Mouse (Mus musculus) intestine, embryonic 15.5 days (tissue): ENCODE measurements around the gene Dimt1. TPM values are rescaled to one million over a fixed set of nuclear protein-coding genes. Genes with fewer than 3 reads are reported as not detected.
A peak's percentile ranks its signal among the peaks of the same experiment; 100 is the strongest.
"Not testable (repeated sequence)": the region's sequence is repeated elsewhere in the genome, so short reads cannot be mapped to it uniquely, and the experiment has no call there.

Source experiments
- ATAC-seq: fragments of 200-750 bp; cut with Nextera tagmentation; 2 replicates; pipeline ENCODE4 v1.8.0; 2017; ENCODE audit warnings: moderate TSS enrichment, moderate library complexity
- H3K27ac ChIP-seq: fragments of 300-500 bp; sonication (generic); 2 replicates; pipeline ENCODE4 v1.5.1; 2015; ENCODE audit warnings: mild to moderate bottlenecking, inconsistent platforms
- H3K27me3 ChIP-seq: fragments of 300-500 bp; sonication (generic); replicated peaks from 2 replicates; pipeline ENCODE4 v1.6.1; 2015; ENCODE audit warnings: inconsistent platforms
- H3K36me3 ChIP-seq: fragments of 300-500 bp; sonication (generic); 2 replicates; pipeline ENCODE4 v1.6.1; 2015; ENCODE audit warnings: inconsistent platforms
- H3K4me1 ChIP-seq: fragments of 300-500 bp; sonication (generic); replicated peaks from 2 replicates; pipeline ENCODE4 v1.6.1; 2015; ENCODE audit warnings: inconsistent platforms
- H3K4me2 ChIP-seq: fragments of 300-500 bp; sonication (generic); replicated peaks from 2 replicates; pipeline ENCODE4 v1.6.1; 2015; ENCODE audit warnings: mild to moderate bottlenecking, inconsistent platforms
- H3K4me3 ChIP-seq: fragments of 300-500 bp; sonication (generic); replicated peaks from 2 replicates; pipeline ENCODE4 v1.5.1; 2015; ENCODE audit warnings: inconsistent platforms
- H3K9ac ChIP-seq: fragments of 300-500 bp; sonication (generic); 2 replicates; pipeline ENCODE4 v1.6.1; 2015; ENCODE audit warnings: inconsistent platforms
- H3K9me3 ChIP-seq: fragments of 300-500 bp; sonication (generic); 2 replicates; pipeline ENCODE4 v1.6.1; 2016; ENCODE audit warnings: inconsistent platforms
- WGBS: fragments of 180-500 bp; shearing (Covaris S2); methylation state at CpG from one replicate; pipeline ENCODE4 v1.1.7; 2015; 5-methylcytosine and 5-hydroxymethylcytosine counted together
- polyA plus RNA-seq: library from polyadenylated mRNA; unstranded; fragments of >200 nt; fragmentation: Nextera tagmentation; extraction: Ambion mirVana; gene quantifications from 2 replicates; pipeline ENCODE4 v1.2.1, GENCODE M21; 2015

Dimt1 gene
- polyA plus RNA-seq, result 32.8 and 38.8 TPM in 2 replicates

GRCm38 (mm10) chr13:106946594-106947540 lies at the start of gene Dimt1:
Dimt1 (plus strand) TSS chr13:106947127.
- Histone ChIP-seq H3K4me2 (peak within 1 kb of the TSS; percentile 70), H3K27ac (peak within 1 kb of the TSS; percentile 75), H3K36me3 (no peaks in the 10 kb centered on the region), H3K9ac (peak within 1 kb of the TSS; percentile 84), H3K27me3 (no peaks in the 10 kb centered on the region), H3K9me3 (no peaks in the 10 kb centered on the region), H3K4me1 (no peaks in the 10 kb centered on the region; the same call in 1 of the 2 replicates), H3K4me3 (peak within 1 kb of the TSS; percentile 86)
- WGBS, result under 1% methylated on average over 68 of the region's 68 CpGs
- ATAC-seq, result peak; percentile 100

GRCm38 (mm10) chr13:106904637-106905036 lies 42.3 kb upstream of the Dimt1 start:
- Histone ChIP-seq H3K27ac (no peak overlapping the region), H3K4me3 (no peak overlapping the region), H3K27me3 (no peaks in the 10 kb centered on the region), H3K9me3 (no peaks in the 10 kb centered on the region), H3K36me3 (peaks cover 12% of the 10 kb centered on the region; the same call in 1 of the 2 replicates), H3K4me1 (no peaks in the 10 kb centered on the region), H3K9ac (no peak overlapping the region), H3K4me2 (no peak overlapping the region)
- 64% methylated on average over 3 of the region's 3 CpGs for WGBS
- peak; percentile 53 for ATAC-seq

GRCm38 (mm10) chr13:106905154-106905553 lies 41.8 kb upstream of the Dimt1 start:
- not testable (repeated sequence) for H3K27me3 ChIP-seq, H3K27ac ChIP-seq, H3K4me3 ChIP-seq, H3K4me1 ChIP-seq, H3K9me3 ChIP-seq, H3K4me2 ChIP-seq, H3K9ac ChIP-seq
- 78% methylated on average over 6 of the region's 6 CpGs for WGBS
- peaks cover 11% of the 10 kb centered on the region; the same call in 1 of the 2 replicates for H3K36me3 ChIP-seq
- ATAC-seq, result peak; percentile 29

DNA sequence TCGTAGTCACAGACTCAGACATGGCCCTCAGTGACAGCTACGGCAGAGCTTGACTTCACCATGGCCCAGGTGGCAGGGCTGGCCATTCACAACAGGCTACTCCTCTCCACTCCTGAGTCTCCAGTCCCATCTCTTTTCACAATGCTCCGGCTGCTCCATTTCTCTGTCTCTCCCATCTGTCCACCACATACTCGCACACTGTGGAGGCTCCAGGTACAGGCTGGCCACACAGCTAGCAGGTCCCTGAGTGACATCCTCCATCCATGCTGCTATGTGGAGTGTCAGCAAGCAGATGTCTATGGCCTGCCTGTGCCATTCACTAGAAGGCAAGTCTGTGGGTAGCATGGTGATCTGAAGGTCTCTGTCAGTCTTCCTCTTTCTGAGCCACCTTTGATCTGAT lies 39.7 kb upstream of the Dimt1 start:
- 98% methylated on average over 4 of the region's 4 CpGs for WGBS
- Histone ChIP-seq H3K4me3 (no peak overlapping the region), H3K9ac (no peak overlapping the region)

DNA sequence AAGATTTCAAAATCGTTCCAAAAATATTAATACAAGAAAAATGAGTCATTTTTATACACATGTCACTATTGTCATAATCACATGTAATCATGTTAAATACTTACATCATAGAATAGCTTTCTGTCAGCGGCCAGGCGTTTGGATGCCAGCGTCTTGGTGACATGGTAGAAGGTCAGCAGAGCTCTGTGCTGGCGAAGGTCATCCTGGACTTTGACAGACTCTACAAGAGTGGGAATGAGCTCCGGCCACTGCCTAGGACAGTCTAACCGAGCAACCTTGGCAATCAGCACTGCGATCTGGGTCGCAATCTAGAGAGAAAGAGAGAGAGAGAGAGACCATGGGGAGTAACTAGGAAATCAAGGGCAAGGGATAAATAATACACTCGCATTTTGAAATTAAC lies 36.8 kb upstream of the Dimt1 start:
- no peaks in the 10 kb centered on the region for H3K9me3 ChIP-seq
- H3K27me3 ChIP-seq, result no peaks in the 10 kb centered on the region
- no peak overlapping the region for H3K27ac ChIP-seq
- no peak overlapping the region for H3K4me2 ChIP-seq
- H3K36me3 ChIP-seq, result peaks cover 12% of the 10 kb centered on the region; the same call in 1 of the 2 replicates
- 95% methylated on average over 10 of the region's 10 CpGs for WGBS
- no peaks in the 10 kb centered on the region for H3K4me1 ChIP-seq
- no peak for ATAC-seq
- no peak overlapping the region for H3K9ac ChIP-seq
- no peak overlapping the region for H3K4me3 ChIP-seq

More for the DNA sequence above, 39.7 kb upstream of the Dimt1 start:
- Histone ChIP-seq H3K4me2 (no peak overlapping the region), H3K9me3 (no peaks in the 10 kb centered on the region), H3K4me1 (no peaks in the 10 kb centered on the region), H3K27me3 (no peaks in the 10 kb centered on the region), H3K36me3 (peaks cover 12% of the 10 kb centered on the region; the same call in 1 of the 2 replicates), H3K27ac (no peak overlapping the region)
- no peak for ATAC-seq

- H3K9ac ChIP-seq, result no peak overlapping the region
- no peak overlapping the region for H3K4me3 ChIP-seq
- H3K27me3 ChIP-seq, result no peaks in the 10 kb centered on the region
- no peak overlapping the region for H3K27ac ChIP-seq
- 55% methylated on average over 3 of the region's 3 CpGs for WGBS
- no peaks in the 10 kb centered on the region for H3K4me1 ChIP-seq
- no peak overlapping the region for H3K4me2 ChIP-seq
- H3K36me3 ChIP-seq, result 0 out of 2 replicates have a peak, but pooled peaks cover 6% of the 10 kb centered on the region
- H3K9me3 ChIP-seq, result no peaks in the 10 kb centered on the region
- peak; percentile 62 for ATAC-seq
Measured at GRCm38 (mm10) chr13:106913125-106913736, 33.7 kb upstream of the Dimt1 start.

DNA sequence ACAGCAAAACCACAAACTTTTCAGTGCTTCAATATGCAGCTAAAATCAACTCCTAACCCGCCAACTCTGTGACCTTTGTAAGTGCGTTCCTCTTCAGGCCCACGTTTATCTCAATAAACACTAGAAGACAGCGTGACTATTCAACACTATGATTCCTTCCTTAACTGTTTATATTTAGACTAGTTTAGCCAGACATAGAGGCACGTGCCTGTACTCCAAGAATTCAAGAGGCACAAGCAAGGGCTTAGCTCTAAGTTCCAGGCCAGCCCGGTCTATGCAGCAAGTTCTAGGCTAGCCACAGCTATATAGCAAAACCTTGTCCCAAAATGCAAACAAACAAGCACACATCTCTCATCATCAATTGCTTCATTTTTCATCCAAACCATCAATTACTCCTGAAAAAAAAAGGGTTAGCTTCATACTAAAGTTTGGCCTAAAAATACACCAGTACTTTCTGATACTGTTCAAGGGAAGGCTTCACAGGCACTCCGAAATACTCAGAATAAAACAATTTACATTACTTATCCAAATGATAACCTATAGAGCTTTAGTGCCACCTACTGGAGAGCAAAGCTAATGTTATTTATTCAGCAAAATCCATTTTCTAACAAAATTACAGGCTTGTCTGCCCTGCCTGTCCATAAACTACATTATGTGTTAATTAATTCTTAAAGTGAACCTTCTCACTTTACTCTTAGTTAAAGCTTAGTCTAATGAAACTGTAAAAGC lies 28.4 kb upstream of the Dimt1 start:
- Histone ChIP-seq H3K9me3 (no peaks in the 10 kb centered on the region), H3K27ac (no peak overlapping the region), H3K36me3 (peaks cover 5% of the 10 kb centered on the region; the same call in 1 of the 2 replicates), H3K27me3 (no peaks in the 10 kb centered on the region), H3K9ac (no peak overlapping the region), H3K4me3 (no peak overlapping the region), H3K4me1 (no peaks in the 10 kb centered on the region), H3K4me2 (no peak overlapping the region)
- 52% methylated on average over 7 of the region's 7 CpGs for whole genome bisulfite sequencing
- no peak for ATAC-seq

DNA sequence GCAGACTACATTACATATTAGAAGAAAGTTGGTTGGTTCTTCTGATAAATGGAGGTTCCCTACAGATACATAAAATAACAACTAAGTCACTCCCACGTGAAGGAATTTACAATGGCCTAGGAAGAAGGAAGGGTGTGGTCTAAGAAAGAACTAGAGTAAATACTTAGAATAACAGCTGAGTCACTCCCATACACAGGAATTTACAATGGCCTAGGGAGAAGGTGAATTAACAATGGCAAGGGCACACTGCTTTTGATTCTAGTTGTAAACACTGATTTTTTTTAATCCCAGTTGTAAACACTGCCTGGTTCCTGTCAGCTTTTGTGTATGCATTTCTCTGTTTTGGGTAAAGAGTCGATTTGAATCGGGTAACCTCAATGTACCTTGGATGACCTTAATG lies 21.0 kb upstream of the Dimt1 start:
- not testable (repeated sequence) for H3K27me3 ChIP-seq, H3K9ac ChIP-seq, H3K4me1 ChIP-seq, ATAC-seq, H3K27ac ChIP-seq, H3K4me2 ChIP-seq, H3K4me3 ChIP-seq, H3K9me3 ChIP-seq
- peaks cover 16% of the 10 kb centered on the region for H3K36me3 ChIP-seq
- WGBS, result 95% methylated on average over 3 of the region's 3 CpGs

GRCm38 (mm10) chr13:106928296-106928695 lies 18.6 kb upstream of the Dimt1 start:
- Histone ChIP-seq H3K9ac (no peak overlapping the region), H3K27ac (no peak overlapping the region), H3K4me2 (no peak overlapping the region), H3K4me1 (no peaks in the 10 kb centered on the region), H3K9me3 (no peaks in the 10 kb centered on the region), H3K27me3 (no peaks in the 10 kb centered on the region), H3K4me3 (no peak overlapping the region), H3K36me3 (peaks cover 10% of the 10 kb centered on the region; the same call in 1 of the 2 replicates)
- ATAC-seq, result no peak
- 94% methylated on average over 4 of the region's 4 CpGs for WGBS

- Histone ChIP-seq H3K9ac (no peak overlapping the region), H3K9me3 (no peaks in the 10 kb centered on the region), H3K27me3 (no peaks in the 10 kb centered on the region), H3K36me3 (peaks cover 9% of the 10 kb centered on the region; the same call in 1 of the 2 replicates), H3K4me3 (no peak overlapping the region), H3K27ac (no peak overlapping the region), H3K4me1 (no peaks in the 10 kb centered on the region), H3K4me2 (no peak overlapping the region)
- ATAC-seq, result no peak
- 89% methylated on average over 2 of the region's 2 CpGs for WGBS
Measured at GRCm38 (mm10) chr13:106929201-106929600, 17.7 kb upstream of the Dimt1 start.

- WGBS, result 5% methylated on average over 9 of the region's 9 CpGs
- 0 out of 2 replicates have a peak overlapping the region, but pooled peaks have one; percentile 77 for H3K27ac ChIP-seq
- peak overlapping the region; percentile 94 for H3K4me3 ChIP-seq
Measured at GRCm38 (mm10) chr13:106935871-106936255, 11.1 kb upstream of the Dimt1 start.

More at GRCm38 (mm10) chr13:106935871-106936255, 11.1 kb upstream of the Dimt1 start:
- no peak for ATAC-seq
- Histone ChIP-seq H3K4me1 (0 out of 2 replicates have a peak, but pooled peaks cover 3% of the 10 kb centered on the region), H3K9ac (peak overlapping the region; percentile 88), H3K36me3 (no peaks in the 10 kb centered on the region), H3K4me2 (peak overlapping the region; percentile 63), H3K9me3 (no peaks in the 10 kb centered on the region), H3K27me3 (no peaks in the 10 kb centered on the region)
